Mouse (Mus musculus): ENCODE measurements around the gene Ms4a2.

DNA sequence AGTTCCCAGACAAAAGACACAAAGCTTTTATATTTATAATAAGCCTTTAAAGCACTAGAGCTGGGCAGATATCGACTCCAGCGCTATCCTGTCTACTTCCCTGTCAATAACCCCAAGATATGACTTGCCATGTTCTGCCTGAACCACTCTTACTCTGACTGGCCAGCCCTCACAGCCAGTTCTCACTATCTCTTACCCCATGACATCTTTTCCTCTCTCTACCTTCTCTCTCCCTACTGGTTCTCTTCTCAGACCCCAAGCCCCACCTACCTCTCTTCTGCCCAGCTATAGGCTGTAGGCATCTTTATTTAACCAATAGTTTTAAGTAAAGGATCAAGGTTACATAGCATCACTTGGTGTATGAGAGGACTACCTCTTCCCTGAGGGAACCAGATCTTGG is 10.8 kb upstream of the Ms4a2 start:
- TF ChIP-seq CTCF (IDR thresholded peaks at IDR 0.05; ENCODE audit: extremely low read depth, insufficient read depth, low read length) (no peak), POLR2A (IDR thresholded peaks at IDR 0.05; ENCODE audit: extremely low read depth, insufficient read depth, low read length) (no peak)

Measured in cortical plate, adult 2 months (tissue).